Mouse (Mus musculus) hindbrain, embryonic 14.5 days (tissue): Measurements from ENCODE around the gene Doxl2. TPM values are rescaled to one million over a fixed set of nuclear protein-coding genes. Genes with fewer than 3 reads are reported as not detected.

Experiments used
- ATAC-seq: fragments of 200-750 bp; cut with Nextera tagmentation; 2 replicates; pipeline ENCODE4 v1.8.0; 2017; ENCODE audit warnings: moderate number of reproducible peaks, mild to moderate bottlenecking, moderate TSS enrichment, moderate library complexity; ENCODE audit not compliant: low FRiP score
- DNase-seq: peaks from one replicate; pipeline ENCODE4 v3.0.0-alpha.2; 2015; ENCODE audit warnings: low spot score
- H3K27ac ChIP-seq: fragments of 300-500 bp; sonication (generic); 2 replicates; pipeline ENCODE4 v1.5.1; 2014; ENCODE audit warnings: mild to moderate bottlenecking, moderate library complexity
- H3K27me3 ChIP-seq: fragments of 300-500 bp; sonication (generic); 2 replicates; pipeline ENCODE4 v1.6.1; 2014; ENCODE audit warnings: mild to moderate bottlenecking, low read length, mixed read lengths; ENCODE audit not compliant: control insufficient read depth, insufficient read depth
- H3K36me3 ChIP-seq: fragments of 300-500 bp; sonication (generic); replicated peaks from 2 replicates; pipeline ENCODE4 v1.6.1; 2014; ENCODE audit not compliant: control insufficient read depth, insufficient read depth
- H3K4me1 ChIP-seq: fragments of 300-500 bp; sonication (generic); replicated peaks from 2 replicates; pipeline ENCODE4 v1.6.1; 2014; ENCODE audit warnings: antibody characterized with exemption, low read length, mixed read lengths; ENCODE audit not compliant: control insufficient read depth, insufficient read depth
- H3K4me2 ChIP-seq: fragments of 300-500 bp; sonication (generic); replicated peaks from 2 replicates; pipeline ENCODE4 v1.6.1; 2014; ENCODE audit warnings: mild to moderate bottlenecking, moderate library complexity
- H3K4me3 ChIP-seq: fragments of 300-500 bp; sonication (generic); replicated peaks from 2 replicates; pipeline ENCODE4 v1.5.1; 2014; ENCODE audit warnings: mild to moderate bottlenecking, low read length
- H3K9ac ChIP-seq: fragments of 300-500 bp; sonication (generic); 2 replicates; pipeline ENCODE4 v1.6.1; 2014
- H3K9me3 ChIP-seq: fragments of 300-500 bp; sonication (generic); 2 replicates; pipeline ENCODE4 v1.6.1; 2016; ENCODE audit warnings: low read length; ENCODE audit not compliant: control insufficient read depth
- WGBS: fragments of 180-500 bp; shearing (Covaris S2); extraction: QIAGEN DNeasy Blood & Tissue Kit; methylation state at CpG from one replicate; pipeline ENCODE4 v1.1.7; 2014; 5-methylcytosine and 5-hydroxymethylcytosine counted together
- polyA plus RNA-seq: library from polyadenylated mRNA; unstranded; fragments of >200 nt; fragmentation: Nextera tagmentation; extraction: Ambion mirVana; gene quantifications from 2 replicates; pipeline ENCODE4 v1.2.1, GENCODE M21; 2014

Doxl2 gene
- polyA plus RNA-seq, 1 experiment from 2014 or later = not detected

GRCm38 (mm10) chr6:49019341-49019740 is 44.6 kb downstream of the Doxl2 start:
- no peaks in the 10 kb centered on the region for H3K36me3 ChIP-seq
- H3K4me3 ChIP-seq = no peak overlapping the region
- no peak for ATAC-seq
- no peaks in the 10 kb centered on the region for H3K9me3 ChIP-seq
- 0 out of 2 replicates have a peak, but pooled peaks cover 4% of the 10 kb centered on the region for H3K4me1 ChIP-seq
- H3K27me3 ChIP-seq = no peaks in the 10 kb centered on the region
- no peak for DNase-seq
- no peak overlapping the region for H3K9ac ChIP-seq
- H3K27ac ChIP-seq = no peak overlapping the region
- H3K4me2 ChIP-seq = no peak overlapping the region
- 100% methylated on average over 1 of the region's 1 CpGs for WGBS

GRCm38 (mm10) chr6:49021141-49022012 is 46.6 kb downstream of the Doxl2 start:
- H3K9ac ChIP-seq = no peak overlapping the region
- H3K4me3 ChIP-seq = no peak overlapping the region
- H3K27me3 ChIP-seq = no peaks in the 10 kb centered on the region
- no peak overlapping the region for H3K27ac ChIP-seq
- no peaks in the 10 kb centered on the region for H3K9me3 ChIP-seq
- peak; percentile 82; the same call in 1 of the 2 replicates for ATAC-seq
- no peak overlapping the region for H3K4me2 ChIP-seq
- 65% methylated on average over 14 of the region's 14 CpGs for WGBS
- DNase-seq = no peak
- H3K4me1 ChIP-seq = 0 out of 2 replicates have a peak, but pooled peaks cover 4% of the 10 kb centered on the region
- H3K36me3 ChIP-seq = no peaks in the 10 kb centered on the region

- Histone ChIP-seq H3K27me3 (no peaks in the 10 kb centered on the region), H3K9ac (no peak overlapping the region), H3K4me2 (no peak overlapping the region), H3K36me3 (no peaks in the 10 kb centered on the region), H3K4me3 (no peak overlapping the region), H3K27ac (no peak overlapping the region), H3K9me3 (no peaks in the 10 kb centered on the region), H3K4me1 (0 out of 2 replicates have a peak, but pooled peaks cover 4% of the 10 kb centered on the region)
- 90% methylated on average over 2 of the region's 2 CpGs for WGBS
- DNase-seq (no peak), ATAC-seq (no peak)
Observed at GRCm38 (mm10) chr6:49022384-49022783, 47.6 kb downstream of the Doxl2 start.

- no peak overlapping the region for H3K4me2 ChIP-seq
- H3K27ac ChIP-seq = no peak overlapping the region
- H3K4me3 ChIP-seq = no peak overlapping the region
- DNase-seq (no peak), ATAC-seq (no peak)
- 87% methylated on average over 10 of the region's 10 CpGs for WGBS
- H3K27me3 ChIP-seq = no peaks in the 10 kb centered on the region
- no peak overlapping the region for H3K9ac ChIP-seq
- no peaks in the 10 kb centered on the region for H3K36me3 ChIP-seq
- H3K9me3 ChIP-seq = no peaks in the 10 kb centered on the region
- 0 out of 2 replicates have a peak, but pooled peaks cover 4% of the 10 kb centered on the region for H3K4me1 ChIP-seq
Observed at GRCm38 (mm10) chr6:49023315-49023714, 48.6 kb downstream of the Doxl2 start.

- 86% methylated on average over 7 of the region's 7 CpGs for WGBS
- no peak for ATAC-seq
- Histone ChIP-seq H3K9ac (no peak overlapping the region), H3K4me1 (0 out of 2 replicates have a peak, but pooled peaks cover 4% of the 10 kb centered on the region), H3K4me2 (no peak overlapping the region), H3K9me3 (no peaks in the 10 kb centered on the region), H3K4me3 (no peak overlapping the region), H3K27ac (no peak overlapping the region), H3K36me3 (no peaks in the 10 kb centered on the region), H3K27me3 (no peaks in the 10 kb centered on the region)
- no peak for DNase-seq
Observed at GRCm38 (mm10) chr6:49025290-49025689, 50.5 kb downstream of the Doxl2 start.

- Histone ChIP-seq H3K4me1 (no peaks in the 10 kb centered on the region), H3K27me3 (no peaks in the 10 kb centered on the region), H3K4me2 (no peak overlapping the region), H3K4me3 (no peak overlapping the region), H3K36me3 (no peaks in the 10 kb centered on the region), H3K9me3 (no peaks in the 10 kb centered on the region), H3K9ac (no peak overlapping the region), H3K27ac (no peak overlapping the region)
- 93% methylated on average over 5 of the region's 5 CpGs for WGBS
- ATAC-seq (no peak), DNase-seq (no peak)
Observed at GRCm38 (mm10) chr6:49026496-49026895, 51.7 kb downstream of the Doxl2 start.

GRCm38 (mm10) chr6:49028019-49028418 is 53.3 kb downstream of the Doxl2 start:
- Histone ChIP-seq H3K4me2 (no peak overlapping the region), H3K27ac (no peak overlapping the region), H3K36me3 (no peaks in the 10 kb centered on the region), H3K4me3 (no peak overlapping the region), H3K27me3 (no peaks in the 10 kb centered on the region), H3K4me1 (no peaks in the 10 kb centered on the region), H3K9ac (no peak overlapping the region), H3K9me3 (no peaks in the 10 kb centered on the region)
- DNase-seq = no peak
- ATAC-seq = no peak
- WGBS = 93% methylated on average over 6 of the region's 6 CpGs

Other genes with a start within 250 kb of the Doxl2 start
- gene Gimap1, start 235.9 kb upstream of the Doxl2 start, polyA plus RNA-seq = 5.1 and 5.7 TPM in 2 replicates
- gene Gimap5, start 228.8 kb upstream of the Doxl2 start, polyA plus RNA-seq = 1.7 and 2.1 TPM in 2 replicates
- gene Gimap3, start 204.1 kb upstream of the Doxl2 start, polyA plus RNA-seq = not detected in 2 replicates
- gene Tmem176a, start 134.0 kb upstream of the Doxl2 start, polyA plus RNA-seq = 24.0 and 31.3 TPM in 2 replicates
- gene Tmem176b, start 133.5 kb upstream of the Doxl2 start, polyA plus RNA-seq = 115 and 123 TPM in 2 replicates
- not detected in 2 replicates for gene Aoc1, start 102.1 kb upstream of the Doxl2 start, polyA plus RNA-seq
- not detected in 2 replicates for gene 1600015I10Rik, start 45.1 kb upstream of the Doxl2 start, polyA plus RNA-seq
- not detected in 2 replicates for gene Svs1, start 11.9 kb downstream of the Doxl2 start, polyA plus RNA-seq
- gene Gpnmb, start 61.6 kb downstream of the Doxl2 start, polyA plus RNA-seq = 0.22 and 0.32 TPM in 2 replicates
- gene Malsu1, start 98.8 kb downstream of the Doxl2 start, polyA plus RNA-seq = 64.2 and 74.2 TPM in 2 replicates
- 25.4 and 30.4 TPM in 2 replicates for gene Igf2bp3, start 240.0 kb downstream of the Doxl2 start, polyA plus RNA-seq